Mouse (Mus musculus): Measurements from ENCODE around the gene Gfy.

Gene Gfy

DNA sequence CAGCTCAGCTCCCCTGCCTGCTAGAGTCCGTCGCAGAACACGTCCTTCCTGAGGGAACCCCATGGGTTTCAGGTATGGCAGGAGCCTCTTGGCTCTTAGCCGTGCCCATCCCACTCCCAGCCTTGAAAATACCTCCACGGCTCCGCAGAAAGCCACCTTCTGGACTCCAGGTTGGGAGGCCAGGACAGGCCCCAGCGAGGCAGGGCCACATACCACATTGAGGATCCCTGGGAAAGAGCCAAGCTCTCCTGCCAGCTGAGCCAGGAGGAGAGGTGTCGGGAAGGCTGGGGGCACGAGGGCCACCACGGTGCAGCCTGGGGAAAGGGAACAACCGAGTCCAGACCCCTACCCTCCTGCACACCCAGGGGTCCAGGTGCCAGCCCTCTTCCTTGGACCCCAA lies 32.1 kb downstream of the Gfy start:
- no peak for DNase-seq

- no peak for DNase-seq
Observed at GRCm38 (mm10) chr7:45145460-45145859, 33.9 kb downstream of the Gfy start.

DNA sequence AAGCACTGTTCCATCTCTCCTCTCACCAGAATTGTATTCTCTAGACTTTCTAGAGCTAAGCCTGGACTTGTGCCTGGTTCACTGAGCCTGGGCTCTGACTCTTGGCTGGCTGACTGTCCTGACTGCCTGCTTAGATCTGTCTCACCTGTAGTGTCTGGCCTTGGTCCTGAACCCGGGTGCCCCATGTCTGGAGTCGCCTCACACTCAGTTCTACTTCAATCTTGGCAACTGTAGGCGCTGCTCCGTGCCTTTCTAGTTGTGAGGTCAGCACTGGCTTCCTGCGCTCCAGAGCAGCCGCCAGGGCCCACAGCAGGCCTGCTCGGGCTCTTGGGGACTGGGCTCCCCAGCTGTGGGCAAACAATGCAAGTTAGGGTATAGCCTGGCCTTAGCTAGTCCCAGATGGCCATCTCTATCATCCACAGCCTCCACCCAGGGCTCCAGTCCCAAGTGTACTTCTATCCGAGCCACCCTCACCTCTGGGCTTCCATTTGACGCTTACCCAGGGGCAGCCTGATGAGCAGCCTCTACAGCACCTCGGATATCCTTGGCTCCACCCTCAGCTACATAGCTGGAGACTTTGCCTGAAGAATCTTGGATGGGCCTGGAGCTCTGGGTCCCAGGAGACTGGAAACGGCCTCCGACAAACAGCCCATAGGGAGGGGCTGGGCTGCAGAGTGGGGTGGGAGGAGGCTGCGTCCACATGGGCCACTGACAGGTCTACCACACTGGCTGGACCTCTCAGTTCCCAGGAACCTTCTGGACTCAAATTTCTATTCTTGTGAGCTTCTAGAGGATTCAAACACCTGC lies 34.8 kb downstream of the Gfy start:
- DNase-seq: no peak

- DNase-seq: no peak
Observed at GRCm38 (mm10) chr7:45141914-45142313, 37.5 kb downstream of the Gfy start.

DNA sequence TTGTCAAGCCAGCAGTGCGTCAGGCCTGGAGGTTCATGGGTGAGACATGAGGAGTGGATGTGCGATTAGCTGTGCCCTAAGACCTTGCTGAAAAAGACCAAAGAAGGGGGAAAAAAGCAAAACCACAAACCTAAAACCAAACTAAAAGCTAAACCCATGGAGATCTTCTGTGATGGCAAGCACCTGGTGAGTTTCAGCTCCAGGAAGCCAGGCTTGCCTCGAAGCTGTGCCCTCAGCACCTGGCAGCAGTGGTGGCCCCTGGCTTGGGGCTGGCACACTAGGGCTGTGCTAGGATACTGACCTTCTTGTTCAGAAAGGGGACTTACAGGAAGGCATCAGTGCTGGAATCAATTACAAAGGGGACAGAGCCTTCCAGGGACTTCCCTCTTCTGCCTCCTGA lies 38.0 kb downstream of the Gfy start:
- DNase-seq: no peak

GRCm38 (mm10) chr7:45139904-45140723 lies 39.3 kb downstream of the Gfy start:
- no peak for DNase-seq

GRCm38 (mm10) chr7:45138403-45138802 lies 41.0 kb downstream of the Gfy start:
- DNase-seq: no peak

DNA sequence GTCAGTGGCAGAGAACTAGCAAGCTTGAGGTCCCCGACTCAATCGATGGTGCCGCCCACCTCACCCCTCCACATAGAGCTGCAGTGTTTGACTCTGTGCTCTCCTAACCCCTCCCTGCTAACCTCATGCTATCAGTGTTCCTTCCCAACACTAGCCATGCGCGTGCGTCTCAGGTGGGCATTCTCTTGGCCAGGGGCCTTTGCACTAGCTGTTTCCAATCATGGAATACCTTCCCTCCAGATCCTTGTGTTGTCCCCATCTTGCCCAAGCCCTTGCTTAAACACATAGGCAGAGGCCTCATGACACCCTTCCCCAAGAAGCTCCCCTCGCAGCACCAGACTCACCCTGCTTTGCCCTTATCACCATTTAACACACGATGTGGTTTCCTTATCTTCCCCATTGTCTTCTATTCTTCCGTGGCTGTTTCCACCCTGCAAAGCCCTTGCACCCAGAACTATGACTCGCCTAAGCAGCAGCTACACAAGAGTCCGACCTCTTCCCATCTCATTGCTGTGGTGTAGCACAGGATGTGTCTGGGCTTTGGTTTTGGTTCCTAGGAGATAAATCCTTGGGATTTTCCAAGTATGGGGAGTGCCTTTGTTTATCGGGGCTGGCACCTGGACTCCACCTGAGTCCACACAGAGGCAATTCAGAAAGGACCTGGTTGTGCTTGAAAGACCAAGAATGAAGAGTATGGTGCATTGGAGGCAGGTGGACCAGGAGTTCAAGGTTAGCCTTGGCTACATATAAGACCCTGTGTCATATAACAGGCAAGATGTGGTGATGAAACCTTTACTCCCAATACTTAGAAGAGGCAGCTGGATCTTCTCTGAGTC lies 42.0 kb downstream of the Gfy start:
- no peak for DNase-seq

GRCm38 (mm10) chr7:45135993-45136567 lies 43.3 kb downstream of the Gfy start, which contains the start of the genes Gm45713 and Flt3l:
TSS of gene Gm45713 (minus strand) at chr7:45136231.
TSS of gene Flt3l (minus strand) at chr7:45136432.
- DNase-seq: peak; percentile 77

DNA sequence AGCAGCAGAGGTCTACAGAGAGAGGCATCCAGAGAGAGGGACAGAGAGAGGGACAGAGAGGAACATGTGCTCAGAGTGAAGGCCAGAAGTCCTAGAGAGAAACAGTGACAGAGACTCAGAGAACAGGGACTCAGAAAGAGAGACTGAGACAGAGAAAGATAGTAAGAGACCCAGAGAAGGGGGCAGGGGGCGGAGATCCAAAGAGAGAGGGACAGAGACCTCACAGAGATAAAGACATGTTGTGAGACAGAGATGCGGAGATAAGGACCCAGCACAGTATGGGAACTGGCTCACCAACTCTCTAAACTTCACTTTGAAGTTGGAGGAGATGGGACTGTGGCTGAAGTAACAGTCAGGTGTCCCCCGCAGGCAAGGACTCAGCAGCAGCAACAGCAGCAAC lies 44.0 kb downstream of the Gfy start:
- no peak for DNase-seq

DNA sequence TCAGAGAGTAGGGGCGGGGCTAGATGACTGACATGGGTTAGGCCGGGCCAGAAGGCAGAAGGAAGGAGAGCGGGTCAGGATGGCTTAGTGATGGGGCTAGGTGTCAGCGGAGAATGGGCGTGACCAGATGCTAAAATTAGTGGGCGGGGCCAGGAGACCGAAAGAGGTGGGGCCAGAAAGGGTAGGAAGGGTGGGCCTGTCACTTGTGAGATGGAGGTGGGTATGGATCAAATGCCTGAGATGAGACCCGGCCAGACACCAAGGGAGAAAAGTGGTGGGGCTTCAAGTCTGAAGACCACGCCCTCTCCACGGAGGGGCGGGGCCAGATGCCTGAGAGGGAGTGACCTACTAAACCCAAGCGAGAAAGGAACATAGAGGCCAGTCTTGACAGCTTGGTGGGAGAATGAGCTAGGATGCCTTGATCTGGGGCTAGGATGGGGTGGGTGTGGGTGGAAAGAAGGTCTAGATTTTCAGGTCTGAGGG lies 44.8 kb downstream of the Gfy start:
- DNase-seq: no peak

- no peak for DNase-seq
Observed at GRCm38 (mm10) chr7:45133446-45134159, 45.8 kb downstream of the Gfy start.

DNA sequence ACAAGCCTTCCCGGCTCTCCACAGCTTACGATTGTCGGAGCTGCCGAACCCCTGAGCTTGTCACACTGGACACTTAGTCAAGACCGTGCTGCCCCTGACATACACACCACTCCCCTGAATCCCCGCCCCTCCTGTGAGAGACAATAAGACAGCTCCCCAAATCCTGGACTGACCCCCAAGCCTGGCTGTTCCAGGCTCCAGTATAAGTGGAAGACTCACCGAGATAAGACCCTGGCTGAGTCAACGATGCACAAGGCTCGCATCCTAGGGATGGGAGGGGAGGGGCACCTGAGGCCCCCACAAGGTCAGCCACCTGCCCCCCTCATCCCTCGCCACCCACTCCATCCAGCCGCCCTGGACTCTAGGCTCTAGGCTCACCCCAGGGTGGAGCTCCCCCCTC lies 47.5 kb downstream of the Gfy start:
- DNase-seq: no peak

- no peak for DNase-seq
Observed at GRCm38 (mm10) chr7:45129776-45130512, 49.4 kb downstream of the Gfy start.

DNA sequence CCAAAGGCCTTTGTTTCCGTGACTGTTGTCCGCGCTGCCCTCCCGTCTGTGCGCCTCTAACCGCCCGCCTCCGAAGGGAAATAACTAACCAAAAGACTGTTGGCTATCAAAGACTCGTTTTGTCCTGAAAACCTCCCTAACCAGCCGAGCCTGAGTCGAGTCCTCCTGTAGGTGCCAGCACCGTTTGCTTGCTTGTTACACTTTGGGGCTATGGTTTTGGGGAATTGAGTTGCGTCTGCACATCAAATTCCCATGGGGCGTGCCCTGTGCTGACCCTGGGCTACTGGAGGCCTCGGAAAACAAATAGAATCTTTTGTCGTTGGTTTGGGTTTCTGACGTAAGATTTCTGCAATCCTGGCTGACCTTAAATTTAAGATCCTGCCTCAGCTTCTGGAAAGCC lies 50.1 kb downstream of the Gfy start:
- DNase-seq: no peak

DNA sequence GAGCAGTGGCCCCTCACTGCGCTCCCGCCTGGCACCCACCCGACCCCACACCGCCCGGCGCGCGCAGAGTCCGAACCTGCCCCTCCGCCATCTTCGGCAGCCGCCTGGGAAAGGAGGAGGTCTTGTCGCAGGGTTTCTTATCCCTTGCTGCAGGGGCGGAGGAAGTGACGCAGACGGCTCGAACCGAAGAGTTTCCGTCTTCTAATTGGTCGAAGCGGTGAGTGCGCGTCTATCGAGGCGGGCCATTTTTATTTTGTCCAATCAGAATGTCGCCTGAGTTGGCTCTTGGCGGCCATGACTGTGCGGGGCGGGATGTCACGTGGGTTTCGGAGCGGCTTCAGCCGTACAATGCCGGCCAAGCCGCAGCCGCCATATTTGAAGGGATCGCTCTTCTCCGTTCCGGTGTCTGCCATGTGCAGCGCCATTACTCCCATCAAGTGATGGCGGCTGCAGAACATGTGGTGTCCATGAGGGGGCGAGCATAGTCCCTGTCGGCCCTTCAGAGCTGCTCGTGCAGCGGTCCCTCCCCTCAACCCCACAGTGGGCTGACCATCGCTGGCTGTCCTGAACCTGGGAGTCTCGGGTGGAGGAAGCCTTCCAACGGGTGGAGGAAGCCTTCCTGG lies 50.6 kb downstream of the Gfy start, which contains the start of gene Rpl13a:
Rpl13a (minus strand) TSS at position 138 of the 623 bp plus-strand sequence.
- DNase-seq: peak; percentile 93

GRCm38 (mm10) chr7:45127700-45128224 lies 51.6 kb downstream of the Gfy start:
- DNase-seq: no peak

DNA sequence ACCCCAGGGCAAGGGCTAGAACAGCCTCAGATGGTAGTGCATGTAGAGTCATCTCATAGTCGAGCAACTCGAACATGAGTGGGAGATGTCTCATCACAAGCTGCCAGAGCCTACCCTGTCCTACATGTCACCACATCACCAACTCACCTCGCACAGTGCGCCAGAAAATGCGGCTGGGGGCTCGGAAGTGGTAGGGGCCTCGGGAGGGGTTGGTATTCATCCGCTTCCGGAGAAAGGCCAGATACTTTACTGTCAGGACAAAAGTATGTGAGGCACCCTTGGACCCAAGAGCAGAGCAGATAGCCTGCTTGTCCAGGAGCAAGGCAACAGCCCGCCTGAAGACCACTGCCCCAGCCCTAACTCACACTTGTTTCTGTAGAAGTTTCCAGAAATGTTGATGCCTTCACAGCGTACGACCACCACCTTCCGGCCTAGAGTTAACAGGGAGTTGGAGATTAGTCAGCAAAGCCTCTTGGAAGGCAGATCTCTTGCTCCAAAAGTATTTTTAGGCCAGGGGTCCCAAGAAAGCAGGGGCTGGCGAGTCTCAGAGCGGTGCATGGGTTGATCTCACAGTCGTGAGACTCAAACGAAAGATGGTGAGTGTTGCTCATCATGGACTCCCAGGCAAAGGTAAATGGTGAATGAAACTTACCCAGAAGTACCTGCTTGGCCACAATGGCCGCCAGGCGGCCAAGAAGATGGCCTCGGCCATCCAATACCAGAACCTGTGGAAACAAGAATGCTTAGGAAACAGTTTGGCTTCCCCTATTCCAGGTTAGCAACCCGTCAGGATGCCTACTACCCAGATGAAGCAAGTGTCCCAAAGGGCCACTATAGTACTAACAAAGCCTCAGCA lies 52.3 kb downstream of the Gfy start:
- DNase-seq: no peak

Data from right cerebral cortex, postnatal 4 days (tissue).